Mouse (Mus musculus): ENCODE data around the gene Dlec1. TPM values are rescaled to one million over a fixed set of nuclear protein-coding genes. Genes with fewer than 3 reads are reported as not detected.

The Dlec1 gene
- polyA plus RNA-seq, 1 experiment = 0.16 TPM

DNA sequence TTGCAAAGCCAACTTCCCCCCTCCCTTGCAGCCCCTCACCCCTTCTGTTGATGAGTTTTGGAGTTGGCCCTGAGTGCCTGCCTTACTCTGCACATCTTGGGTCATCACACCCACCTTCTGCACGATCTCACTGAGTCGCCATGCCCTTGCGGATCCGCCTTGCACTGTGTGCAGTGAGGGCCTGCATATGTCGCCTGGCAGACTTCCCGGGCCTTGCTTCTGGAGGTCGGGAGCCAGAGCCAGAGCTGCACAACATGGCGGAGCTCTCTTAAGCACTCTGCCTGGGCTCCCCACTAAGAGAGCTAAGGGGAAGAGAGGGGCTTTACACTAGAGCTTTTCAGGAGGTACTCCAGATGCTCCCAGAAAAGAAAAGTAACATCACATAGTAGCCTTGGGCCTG is 42.4 kb downstream of the Dlec1 start:
- no peak overlapping the region for H3K27ac ChIP-seq (ENCODE audit: insufficient read depth, low read depth, low read length)
- H3K4me3 ChIP-seq (ENCODE audit: low read depth, low read length) = no peak overlapping the region
- no peaks in the 10 kb centered on the region for H3K27me3 ChIP-seq (ENCODE audit: control insufficient read depth, insufficient read depth, low read length)
- H3K4me1 ChIP-seq (ENCODE audit: control insufficient read depth, insufficient read depth, insufficient read length, low read length) = no peaks in the 10 kb centered on the region
- WGBS = 80% methylated on average over 8 of the region's 8 CpGs
- TF ChIP-seq CTCF (IDR thresholded peaks at IDR 0.05; ENCODE audit: extremely low read depth, insufficient read length, insufficient replicate concordance, low read depth, low read length) (no peak), POLR2A (IDR thresholded peaks at IDR 0.05; ENCODE audit: low read depth, low read length) (no peak)
- H3K36me3 ChIP-seq (ENCODE audit: control insufficient read depth, insufficient read depth, low read length) = no peaks in the 10 kb centered on the region

GRCm38 (mm10) chr9:119145137-119145536 is 42.9 kb downstream of the Dlec1 start:
- 53% methylated on average over 10 of the region's 10 CpGs for WGBS
- Histone ChIP-seq H3K36me3 (ENCODE audit: control insufficient read depth, insufficient read depth, low read length) (no peaks in the 10 kb centered on the region), H3K27me3 (ENCODE audit: control insufficient read depth, insufficient read depth, low read length) (no peaks in the 10 kb centered on the region), H3K27ac (ENCODE audit: insufficient read depth, low read depth, low read length) (no peak overlapping the region), H3K4me3 (ENCODE audit: low read depth, low read length) (no peak overlapping the region), H3K4me1 (ENCODE audit: control insufficient read depth, insufficient read depth, insufficient read length, low read length) (no peaks in the 10 kb centered on the region)
- TF ChIP-seq POLR2A (IDR thresholded peaks at IDR 0.05; ENCODE audit: low read depth, low read length) = no peak
- TF ChIP-seq CTCF (IDR thresholded peaks at IDR 0.05; ENCODE audit: extremely low read depth, insufficient read length, insufficient replicate concordance, low read depth, low read length) = no peak

- TF ChIP-seq CTCF (IDR thresholded peaks at IDR 0.05; ENCODE audit: extremely low read depth, insufficient read length, insufficient replicate concordance, low read depth, low read length) (no peak), POLR2A (IDR thresholded peaks at IDR 0.05; ENCODE audit: low read depth, low read length) (no peak)
- 57% methylated on average over 6 of the region's 6 CpGs for WGBS
Measured at GRCm38 (mm10) chr9:119145638-119146037, 43.4 kb downstream of the Dlec1 start.

DNA sequence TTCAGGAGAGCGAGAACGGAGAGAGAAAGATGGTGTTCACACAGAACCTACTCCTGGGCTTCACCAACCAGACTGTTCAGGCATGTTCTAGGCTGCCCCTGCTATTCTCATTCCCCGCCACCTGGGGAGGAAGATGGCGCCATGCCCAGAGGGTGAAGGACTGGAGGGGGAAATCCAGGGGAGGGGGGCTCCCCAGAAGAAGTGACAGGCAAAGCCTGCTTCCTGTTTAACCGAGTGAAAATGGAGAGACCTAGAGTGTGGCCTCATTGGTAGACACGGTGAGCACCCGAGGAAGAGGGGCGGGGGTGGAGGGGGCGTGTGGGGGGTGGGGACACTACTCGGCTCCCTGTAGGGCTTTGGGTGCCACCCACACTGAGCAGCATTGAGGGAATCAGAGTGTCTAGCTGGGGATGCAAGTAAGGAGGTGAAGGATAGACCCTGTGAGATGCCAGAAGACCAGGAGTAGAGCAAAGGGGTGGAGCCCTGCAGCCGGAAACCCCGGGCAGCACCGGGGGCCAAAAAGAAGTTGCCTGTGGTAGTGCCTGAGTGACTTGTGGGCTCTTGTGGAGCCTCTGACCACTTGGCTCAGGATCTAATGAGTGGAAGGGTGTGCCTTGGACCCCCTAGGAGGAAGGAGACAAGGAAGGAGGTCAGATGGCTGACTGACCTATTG is 44.0 kb downstream of the Dlec1 start:
- H3K27ac ChIP-seq (ENCODE audit: insufficient read depth, low read depth, low read length) = no peak overlapping the region
- TF ChIP-seq POLR2A (IDR thresholded peaks at IDR 0.05; ENCODE audit: low read depth, low read length) (no peak), CTCF (IDR thresholded peaks at IDR 0.05; ENCODE audit: extremely low read depth, insufficient read length, insufficient replicate concordance, low read depth, low read length) (no peak)
- no peaks in the 10 kb centered on the region for H3K36me3 ChIP-seq (ENCODE audit: control insufficient read depth, insufficient read depth, low read length)
- no peak overlapping the region for H3K4me3 ChIP-seq (ENCODE audit: low read depth, low read length)
- no peaks in the 10 kb centered on the region for H3K27me3 ChIP-seq (ENCODE audit: control insufficient read depth, insufficient read depth, low read length)
- WGBS = 57% methylated on average over 13 of the region's 13 CpGs
- no peaks in the 10 kb centered on the region for H3K4me1 ChIP-seq (ENCODE audit: control insufficient read depth, insufficient read depth, insufficient read length, low read length)

More at GRCm38 (mm10) chr9:119145638-119146037, 43.4 kb downstream of the Dlec1 start:
- H3K4me1 ChIP-seq (ENCODE audit: control insufficient read depth, insufficient read depth, insufficient read length, low read length) = no peaks in the 10 kb centered on the region
- H3K27ac ChIP-seq (ENCODE audit: insufficient read depth, low read depth, low read length) = no peak overlapping the region
- no peaks in the 10 kb centered on the region for H3K27me3 ChIP-seq (ENCODE audit: control insufficient read depth, insufficient read depth, low read length)
- H3K4me3 ChIP-seq (ENCODE audit: low read depth, low read length) = no peak overlapping the region
- H3K36me3 ChIP-seq (ENCODE audit: control insufficient read depth, insufficient read depth, low read length) = no peaks in the 10 kb centered on the region

DNA sequence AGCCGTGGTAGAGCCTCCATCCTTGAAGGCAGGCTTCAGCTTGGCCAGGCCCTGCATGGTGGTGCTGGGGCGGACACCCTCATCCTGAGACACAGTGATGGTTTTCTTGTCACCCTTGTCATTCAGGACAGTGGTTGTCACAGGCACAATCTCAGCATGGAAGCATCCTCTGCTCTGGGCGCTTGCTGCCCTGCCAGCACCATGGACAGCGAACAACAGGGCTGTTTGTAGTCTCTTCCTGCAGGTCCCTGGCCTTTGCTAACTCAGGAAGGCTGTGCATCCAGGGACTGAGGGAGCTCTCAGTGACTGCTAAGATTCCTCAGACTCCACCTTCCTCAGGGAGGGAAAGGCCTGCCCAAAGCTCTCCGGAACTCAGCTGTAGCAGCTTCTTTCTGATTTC is 47.3 kb downstream of the Dlec1 start:
- WGBS = 22% methylated on average over 5 of the region's 5 CpGs
- H3K27ac ChIP-seq (ENCODE audit: insufficient read depth, low read depth, low read length) = no peak overlapping the region
- H3K4me1 ChIP-seq (ENCODE audit: control insufficient read depth, insufficient read depth, insufficient read length, low read length) = no peaks in the 10 kb centered on the region
- H3K4me3 ChIP-seq (ENCODE audit: low read depth, low read length) = no peak overlapping the region
- H3K36me3 ChIP-seq (ENCODE audit: control insufficient read depth, insufficient read depth, low read length) = no peaks in the 10 kb centered on the region
- no peak for TF ChIP-seq POLR2A (IDR thresholded peaks at IDR 0.05; ENCODE audit: low read depth, low read length)
- no peak for TF ChIP-seq CTCF (IDR thresholded peaks at IDR 0.05; ENCODE audit: extremely low read depth, insufficient read length, insufficient replicate concordance, low read depth, low read length)
- no peaks in the 10 kb centered on the region for H3K27me3 ChIP-seq (ENCODE audit: control insufficient read depth, insufficient read depth, low read length)

DNA sequence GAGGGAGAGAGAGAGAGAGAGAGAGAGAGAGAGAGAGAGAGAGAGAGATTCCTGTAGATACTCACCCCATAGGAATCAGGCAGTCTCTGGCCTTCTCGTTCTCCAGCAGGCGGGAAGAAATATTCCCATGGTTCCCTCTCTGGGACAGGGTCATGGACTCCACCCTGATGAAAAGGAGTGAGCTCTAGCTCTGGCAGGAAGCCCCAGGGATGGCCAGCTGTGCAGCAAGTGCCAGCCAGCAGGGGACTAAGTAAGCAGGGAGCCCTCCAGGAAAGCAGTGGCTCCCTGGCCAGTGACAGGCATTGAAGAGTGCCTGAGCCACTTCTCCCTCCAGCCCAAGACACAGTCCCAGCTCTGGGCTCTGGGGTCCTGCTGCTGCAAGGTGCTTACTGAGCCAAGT is 49.5 kb downstream of the Dlec1 start:
- no peak overlapping the region for H3K27ac ChIP-seq (ENCODE audit: insufficient read depth, low read depth, low read length)
- no peaks in the 10 kb centered on the region for H3K36me3 ChIP-seq (ENCODE audit: control insufficient read depth, insufficient read depth, low read length)
- H3K4me3 ChIP-seq (ENCODE audit: low read depth, low read length) = no peak overlapping the region
- no peaks in the 10 kb centered on the region; the same call in none of the 2 replicates for H3K4me1 ChIP-seq (ENCODE audit: control insufficient read depth, insufficient read depth, insufficient read length, low read length)
- no peaks in the 10 kb centered on the region for H3K27me3 ChIP-seq (ENCODE audit: control insufficient read depth, insufficient read depth, low read length)
- WGBS = 68% methylated on average over 2 of the region's 2 CpGs
- no peak for TF ChIP-seq POLR2A (IDR thresholded peaks at IDR 0.05; ENCODE audit: low read depth, low read length)
- TF ChIP-seq CTCF (IDR thresholded peaks at IDR 0.05; ENCODE audit: extremely low read depth, insufficient read length, insufficient replicate concordance, low read depth, low read length) = no peak

GRCm38 (mm10) chr9:119155416-119155815 is 53.1 kb downstream of the Dlec1 start:
- whole genome bisulfite sequencing = 49% methylated on average over 8 of the region's 8 CpGs
- Histone ChIP-seq H3K4me3 (ENCODE audit: low read depth, low read length) (no peak overlapping the region), H3K36me3 (ENCODE audit: control insufficient read depth, insufficient read depth, low read length) (no peaks in the 10 kb centered on the region), H3K27me3 (ENCODE audit: control insufficient read depth, insufficient read depth, low read length) (no peaks in the 10 kb centered on the region), H3K27ac (ENCODE audit: insufficient read depth, low read depth, low read length) (no peak overlapping the region), H3K4me1 (ENCODE audit: control insufficient read depth, insufficient read depth, insufficient read length, low read length) (no peaks in the 10 kb centered on the region; the same call in none of the 2 replicates)
- TF ChIP-seq CTCF (IDR thresholded peaks at IDR 0.05; ENCODE audit: extremely low read depth, insufficient read length, insufficient replicate concordance, low read depth, low read length) = no peak
- no peak for TF ChIP-seq POLR2A (IDR thresholded peaks at IDR 0.05; ENCODE audit: low read depth, low read length)

Data from small intestine, adult 2 months (tissue).